Mouse (Mus musculus): ENCODE results near the gene Spcs2. TPM values are rescaled to one million over a fixed set of nuclear protein-coding genes. Genes with fewer than 3 reads are reported as not detected.
A peak's percentile ranks its signal among the peaks of the same experiment; 100 is the strongest.

Spcs2 gene
- polyA plus RNA-seq, 1 experiment from 2014 or later: 284 TPM

DNA sequence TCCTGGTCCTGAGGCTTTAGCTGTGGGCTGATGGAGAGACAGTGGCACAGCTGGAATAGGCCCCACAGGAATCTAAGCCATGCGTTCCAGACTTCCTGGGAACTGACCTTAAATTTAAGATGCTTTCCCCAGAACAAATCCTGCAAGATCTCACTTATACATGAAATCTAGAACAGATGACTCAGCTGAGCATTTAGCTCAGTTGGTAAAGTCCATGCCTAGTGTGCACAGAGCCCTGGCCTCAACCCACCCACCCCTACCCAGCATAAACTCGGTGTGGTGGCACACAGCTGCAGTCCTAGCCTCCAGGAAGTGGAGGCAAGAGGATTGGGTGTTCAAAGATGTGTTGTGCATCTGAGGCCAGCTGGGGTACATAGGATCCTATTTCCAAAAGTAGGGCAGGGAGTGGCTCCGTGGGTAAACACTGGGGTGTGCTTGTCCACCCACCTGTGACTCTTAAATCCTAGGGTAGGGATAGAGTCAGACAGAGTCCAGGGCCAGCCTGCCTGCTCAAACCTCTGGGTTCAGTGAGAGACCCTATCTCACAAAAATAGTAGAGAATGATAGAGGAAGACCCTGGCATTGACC is 27.0 kb upstream of the Spcs2 start:
- Histone ChIP-seq H3K4me3 (replicated peaks) (no peak overlapping the region), H3K36me3 (no peaks in the 10 kb centered on the region), H3K4me2 (no peak overlapping the region), H3K27ac (replicated peaks) (no peak overlapping the region), H3K27me3 (replicated peaks) (no peaks in the 10 kb centered on the region), H3K9ac (replicated peaks) (no peak overlapping the region), H3K4me1 (peaks cover 27% of the 10 kb centered on the region), H3K9me3 (replicated peaks) (no peaks in the 10 kb centered on the region)
- WGBS: 80% methylated on average over 3 of the region's 3 CpGs
- no peak for ATAC-seq (ENCODE audit: low FRiP score)

DNA sequence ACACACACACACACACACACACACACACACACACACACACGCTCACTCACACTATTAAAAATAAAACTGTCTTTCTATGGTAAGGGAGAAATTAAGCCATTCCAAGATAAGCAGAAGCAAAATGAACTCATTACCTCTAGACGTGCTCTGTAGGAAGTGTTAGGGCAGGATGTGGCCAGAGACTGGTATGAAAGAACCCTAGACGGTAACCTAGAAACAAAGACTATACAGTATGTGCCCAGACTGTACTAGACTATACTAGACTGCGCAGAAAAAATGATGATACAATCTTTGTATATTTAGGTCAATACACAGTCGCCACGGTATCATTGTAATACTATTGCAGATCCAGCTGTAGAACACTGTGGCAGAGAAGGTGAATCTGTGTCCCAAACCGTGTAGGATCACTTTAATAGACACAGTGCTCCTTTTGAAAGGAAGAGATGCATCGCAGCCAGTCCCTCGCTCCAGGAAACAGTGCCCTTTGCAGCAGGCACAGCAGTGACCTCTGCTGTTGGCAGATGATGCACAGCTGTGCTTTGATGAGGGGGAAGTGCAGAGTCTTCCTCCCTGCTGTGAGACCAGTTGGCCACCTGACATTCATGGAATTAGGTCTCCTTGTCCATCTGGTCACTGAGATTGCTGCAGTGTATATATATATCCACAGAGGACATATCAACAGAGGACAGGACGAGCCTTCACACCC is 26.1 kb upstream of the Spcs2 start:
- peaks cover 17% of the 10 kb centered on the region for H3K4me1 ChIP-seq
- H3K9me3 ChIP-seq (replicated peaks): no peaks in the 10 kb centered on the region
- no peaks in the 10 kb centered on the region for H3K36me3 ChIP-seq
- WGBS: 49% methylated on average over 10 of the region's 10 CpGs
- no peak overlapping the region for H3K9ac ChIP-seq (replicated peaks)
- H3K4me3 ChIP-seq (replicated peaks): no peak overlapping the region
- H3K27me3 ChIP-seq (replicated peaks): no peaks in the 10 kb centered on the region
- no peak; the same call in 1 of the 2 replicates for ATAC-seq (ENCODE audit: low FRiP score)
- no peak overlapping the region for H3K4me2 ChIP-seq
- H3K27ac ChIP-seq (replicated peaks): 0 out of 2 replicates have a peak overlapping the region, but pooled peaks have one; percentile 9

DNA sequence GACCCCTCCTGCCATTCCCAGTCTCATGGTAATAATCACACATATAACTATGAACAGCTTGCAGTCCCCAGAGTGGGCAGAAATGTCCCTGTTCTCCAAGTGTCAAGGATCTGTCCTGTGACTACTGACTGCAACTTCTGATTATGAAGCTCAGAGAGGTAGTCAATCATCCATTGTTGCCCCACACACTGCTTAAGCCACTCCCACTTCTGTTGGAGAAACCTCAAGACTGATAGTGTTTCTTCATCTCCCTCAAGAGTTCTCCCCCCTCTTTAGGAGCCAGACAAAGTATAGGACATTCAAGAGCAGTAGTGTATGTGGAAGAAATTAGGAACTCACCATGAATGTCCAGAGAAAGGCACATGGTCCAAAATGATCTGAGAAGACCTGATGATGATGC is 24.5 kb upstream of the Spcs2 start:
- no peak overlapping the region for H3K4me3 ChIP-seq (replicated peaks)
- H3K27me3 ChIP-seq (replicated peaks): no peaks in the 10 kb centered on the region
- H3K4me1 ChIP-seq: peaks cover 6% of the 10 kb centered on the region; the same call in 1 of the 2 replicates
- no peaks in the 10 kb centered on the region for H3K9me3 ChIP-seq (replicated peaks)
- no peaks in the 10 kb centered on the region for H3K36me3 ChIP-seq
- no peak overlapping the region for H3K9ac ChIP-seq (replicated peaks)
- no peak overlapping the region for H3K4me2 ChIP-seq
- no peak overlapping the region for H3K27ac ChIP-seq (replicated peaks)
- no peak for ATAC-seq (ENCODE audit: low FRiP score)

DNA sequence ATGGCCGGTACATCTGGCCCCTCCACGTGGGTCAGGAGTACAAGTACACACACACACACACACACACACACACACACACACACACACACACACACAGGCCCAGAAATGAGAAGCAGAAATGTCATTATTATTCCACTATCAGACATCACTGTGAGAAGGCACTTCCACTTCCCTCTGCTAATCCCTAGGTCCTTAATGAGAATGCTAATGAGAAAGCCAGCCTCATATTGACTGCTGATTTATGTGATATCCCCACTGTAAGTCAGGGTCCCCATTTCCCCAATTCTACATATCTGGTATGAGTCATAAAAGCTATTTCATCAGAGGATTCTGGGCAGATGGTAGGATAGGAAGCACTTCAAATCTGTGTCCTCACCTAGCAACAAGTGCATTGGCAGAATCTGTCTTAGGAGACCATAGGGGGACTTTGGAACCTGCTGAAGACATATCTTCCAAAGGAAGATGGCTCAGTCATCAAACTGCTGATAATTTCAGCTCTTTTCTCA is 24.0 kb upstream of the Spcs2 start:
- 81% methylated on average over 2 of the region's 2 CpGs for WGBS
- no peak for ATAC-seq (ENCODE audit: low FRiP score)

DNA sequence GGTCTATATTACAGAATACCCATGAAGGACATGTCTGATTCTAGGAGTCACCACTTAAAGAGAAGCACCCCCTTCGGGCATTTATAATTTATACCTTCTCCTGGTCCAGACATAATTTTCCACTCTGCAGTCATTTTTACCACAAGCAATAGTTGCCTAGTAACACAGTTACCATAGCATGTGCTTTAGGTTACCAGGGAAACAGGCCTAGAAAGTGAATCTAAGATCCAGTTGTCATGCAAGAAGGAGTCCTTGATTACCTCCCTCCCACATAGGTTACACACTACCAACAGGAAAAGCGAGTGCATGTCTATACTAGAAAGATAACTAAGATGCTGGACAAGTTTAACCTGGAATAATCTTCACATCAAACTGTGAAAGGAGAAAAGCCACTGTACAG is 15.0 kb upstream of the Spcs2 start:
- no peak overlapping the region for H3K4me3 ChIP-seq (replicated peaks)
- H3K36me3 ChIP-seq: no peaks in the 10 kb centered on the region
- H3K9ac ChIP-seq (replicated peaks): no peak overlapping the region
- H3K27me3 ChIP-seq (replicated peaks): no peaks in the 10 kb centered on the region
- peaks cover 7% of the 10 kb centered on the region; the same call in 1 of the 2 replicates for H3K4me1 ChIP-seq
- H3K9me3 ChIP-seq (replicated peaks): no peaks in the 10 kb centered on the region
- H3K4me2 ChIP-seq: no peak overlapping the region
- ATAC-seq (ENCODE audit: low FRiP score): peak; percentile 61; the same call in 1 of the 2 replicates
- no peak overlapping the region for H3K27ac ChIP-seq (replicated peaks)
- 39% methylated on average over 2 of the region's 2 CpGs for WGBS

More for the DNA sequence above, 24.0 kb upstream of the Spcs2 start:
- peaks cover 6% of the 10 kb centered on the region; the same call in 1 of the 2 replicates for H3K4me1 ChIP-seq
- H3K36me3 ChIP-seq: no peaks in the 10 kb centered on the region
- no peaks in the 10 kb centered on the region for H3K27me3 ChIP-seq (replicated peaks)
- H3K27ac ChIP-seq (replicated peaks): no peak overlapping the region
- H3K9ac ChIP-seq (replicated peaks): no peak overlapping the region
- H3K4me2 ChIP-seq: no peak overlapping the region
- H3K9me3 ChIP-seq (replicated peaks): no peaks in the 10 kb centered on the region
- no peak overlapping the region for H3K4me3 ChIP-seq (replicated peaks)

DNA sequence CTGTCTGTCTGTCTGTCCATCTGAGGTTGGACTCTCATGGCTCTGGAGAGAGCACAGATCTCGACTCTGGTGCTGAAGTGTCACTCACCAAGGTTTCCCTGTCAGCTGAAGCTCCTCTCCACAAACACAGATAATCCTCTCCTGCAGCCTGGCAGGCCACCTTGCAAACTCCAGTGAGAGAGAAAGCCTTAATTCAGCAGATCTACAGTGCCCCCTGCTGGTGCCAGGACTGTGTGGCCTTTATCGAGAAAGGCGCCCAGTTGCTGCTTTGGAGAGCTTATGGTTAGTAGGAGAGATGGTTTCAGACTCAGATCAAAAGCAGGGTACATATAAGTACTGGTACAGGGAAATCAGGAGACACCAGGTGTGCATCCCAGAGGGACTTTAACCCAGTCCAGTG is 13.1 kb upstream of the Spcs2 start:
- Histone ChIP-seq H3K4me3 (replicated peaks) (no peak overlapping the region), H3K36me3 (no peaks in the 10 kb centered on the region), H3K4me2 (no peak overlapping the region), H3K27me3 (replicated peaks) (no peaks in the 10 kb centered on the region), H3K27ac (replicated peaks) (no peak overlapping the region), H3K4me1 (peaks cover 7% of the 10 kb centered on the region; the same call in 1 of the 2 replicates), H3K9me3 (replicated peaks) (no peaks in the 10 kb centered on the region), H3K9ac (replicated peaks) (no peak overlapping the region)
- WGBS: under 1% methylated on average over 3 of the region's 3 CpGs
- ATAC-seq (ENCODE audit: low FRiP score): peak; percentile 57; the same call in 1 of the 2 replicates

DNA sequence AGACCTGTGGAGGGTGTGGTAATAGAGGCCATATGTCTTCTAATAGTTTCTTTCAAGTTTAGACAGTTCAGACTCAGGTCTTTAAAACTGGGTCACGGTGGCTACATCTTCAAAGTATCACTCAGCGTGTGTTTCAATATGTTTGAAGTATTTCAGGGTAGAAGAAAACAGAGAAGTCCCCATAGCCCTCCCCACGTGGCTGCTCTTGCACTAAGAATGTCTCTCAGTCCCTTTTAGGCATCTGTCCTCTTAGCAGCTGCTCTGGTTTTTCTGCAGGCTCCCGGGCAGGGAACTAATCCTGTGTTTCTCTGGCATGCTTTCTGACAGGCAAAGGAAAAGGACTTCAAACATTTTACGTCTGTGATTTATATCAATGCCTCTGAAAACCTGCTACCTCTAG is 12.6 kb upstream of the Spcs2 start:
- no peaks in the 10 kb centered on the region for H3K36me3 ChIP-seq
- H3K9ac ChIP-seq (replicated peaks): no peak overlapping the region
- ATAC-seq (ENCODE audit: low FRiP score): no peak
- no peak overlapping the region for H3K4me2 ChIP-seq
- no peaks in the 10 kb centered on the region for H3K27me3 ChIP-seq (replicated peaks)
- H3K4me1 ChIP-seq: peaks cover 7% of the 10 kb centered on the region; the same call in 1 of the 2 replicates
- 53% methylated on average over 5 of the region's 5 CpGs for WGBS
- no peaks in the 10 kb centered on the region for H3K9me3 ChIP-seq (replicated peaks)
- no peak overlapping the region for H3K27ac ChIP-seq (replicated peaks)
- H3K4me3 ChIP-seq (replicated peaks): no peak overlapping the region

DNA sequence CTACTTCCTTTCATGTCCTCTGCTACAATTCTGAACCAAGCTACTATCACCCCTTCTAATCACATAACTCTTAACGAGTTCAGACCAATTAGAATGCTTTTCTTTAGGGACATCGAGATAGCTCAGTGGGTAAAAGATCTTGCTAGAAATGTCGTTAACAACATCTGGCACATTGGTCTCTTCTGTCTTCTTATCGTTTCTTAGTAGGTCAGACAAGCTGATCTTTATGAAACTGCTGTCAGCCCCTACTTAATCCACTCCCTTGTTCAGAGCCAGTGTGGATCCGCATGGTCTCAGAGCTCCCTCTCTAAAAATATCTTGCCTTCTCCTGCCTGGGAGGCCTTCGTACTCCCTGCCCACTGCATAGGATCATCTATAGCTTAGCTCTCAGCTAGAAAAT is 10.7 kb upstream of the Spcs2 start:
- Histone ChIP-seq H3K4me3 (replicated peaks) (no peak overlapping the region), H3K36me3 (no peaks in the 10 kb centered on the region), H3K27me3 (replicated peaks) (no peaks in the 10 kb centered on the region), H3K4me1 (peaks cover 7% of the 10 kb centered on the region; the same call in 1 of the 2 replicates), H3K9me3 (replicated peaks) (no peaks in the 10 kb centered on the region), H3K9ac (replicated peaks) (0 out of 2 replicates have a peak overlapping the region, but pooled peaks have one; percentile 8), H3K27ac (replicated peaks) (no peak overlapping the region), H3K4me2 (no peak overlapping the region)
- no peak for ATAC-seq (ENCODE audit: low FRiP score)
- WGBS: 68% methylated on average over 6 of the region's 6 CpGs

DNA sequence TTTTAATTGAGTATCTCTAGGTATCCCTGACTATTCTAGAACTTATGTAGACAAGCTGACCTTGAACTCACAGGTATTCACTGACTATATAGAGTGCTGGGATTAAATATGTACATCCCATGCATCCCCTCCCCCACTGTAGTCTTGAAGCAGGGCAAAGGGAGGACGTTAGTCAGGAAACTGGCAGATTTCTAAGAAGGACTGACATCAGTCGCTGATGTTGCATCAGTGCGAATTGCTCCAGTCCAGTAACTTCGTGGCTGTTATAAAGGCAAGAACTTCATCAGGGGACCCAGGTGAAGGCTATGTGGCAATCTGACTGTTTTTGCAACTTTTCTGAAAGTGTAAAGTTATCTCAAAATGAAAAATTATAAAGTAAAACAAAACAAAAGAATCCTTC is 6.0 kb upstream of the Spcs2 start:
- no peaks in the 10 kb centered on the region for H3K27me3 ChIP-seq (replicated peaks)
- H3K9me3 ChIP-seq (replicated peaks): no peaks in the 10 kb centered on the region
- H3K36me3 ChIP-seq: no peaks in the 10 kb centered on the region
- no peaks in the 10 kb centered on the region for H3K4me1 ChIP-seq
- H3K4me2 ChIP-seq: no peak overlapping the region
- no peak overlapping the region for H3K4me3 ChIP-seq (replicated peaks)
- 81% methylated on average over 4 of the region's 4 CpGs for WGBS
- ATAC-seq (ENCODE audit: low FRiP score): no peak
- no peak overlapping the region for H3K27ac ChIP-seq (replicated peaks)
- H3K9ac ChIP-seq (replicated peaks): no peak overlapping the region

DNA sequence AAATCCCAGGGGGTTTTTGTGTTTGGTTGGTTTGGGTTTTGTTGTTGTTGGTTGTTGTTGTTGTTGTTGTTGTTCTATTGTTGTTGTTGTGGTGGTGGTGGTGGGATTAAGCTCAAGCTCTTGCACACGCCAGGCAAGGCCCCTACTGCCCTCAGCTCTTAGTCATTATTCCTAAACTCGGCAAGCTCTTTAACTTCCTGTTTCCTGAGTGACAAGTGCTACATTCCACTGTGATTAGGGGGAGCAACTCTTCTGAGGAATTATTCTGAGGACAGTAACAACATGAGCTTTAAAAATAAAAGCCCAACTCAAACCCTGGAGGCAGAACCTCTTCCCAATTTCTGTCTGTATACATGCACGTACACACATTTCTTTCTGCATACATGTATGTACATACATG is 2.0 kb upstream of the Spcs2 start:
- Histone ChIP-seq H3K27me3 (replicated peaks) (no peaks in the 10 kb centered on the region), H3K27ac (replicated peaks) (no peak overlapping the region), H3K4me3 (replicated peaks) (no peak overlapping the region), H3K9me3 (replicated peaks) (no peaks in the 10 kb centered on the region), H3K4me2 (no peak overlapping the region), H3K9ac (replicated peaks) (no peak overlapping the region), H3K4me1 (0 out of 2 replicates have a peak, but pooled peaks cover 2% of the 10 kb centered on the region), H3K36me3 (no peaks in the 10 kb centered on the region)
- no peak for ATAC-seq (ENCODE audit: low FRiP score)
- 61% methylated on average over 3 of the region's 3 CpGs for WGBS

DNA sequence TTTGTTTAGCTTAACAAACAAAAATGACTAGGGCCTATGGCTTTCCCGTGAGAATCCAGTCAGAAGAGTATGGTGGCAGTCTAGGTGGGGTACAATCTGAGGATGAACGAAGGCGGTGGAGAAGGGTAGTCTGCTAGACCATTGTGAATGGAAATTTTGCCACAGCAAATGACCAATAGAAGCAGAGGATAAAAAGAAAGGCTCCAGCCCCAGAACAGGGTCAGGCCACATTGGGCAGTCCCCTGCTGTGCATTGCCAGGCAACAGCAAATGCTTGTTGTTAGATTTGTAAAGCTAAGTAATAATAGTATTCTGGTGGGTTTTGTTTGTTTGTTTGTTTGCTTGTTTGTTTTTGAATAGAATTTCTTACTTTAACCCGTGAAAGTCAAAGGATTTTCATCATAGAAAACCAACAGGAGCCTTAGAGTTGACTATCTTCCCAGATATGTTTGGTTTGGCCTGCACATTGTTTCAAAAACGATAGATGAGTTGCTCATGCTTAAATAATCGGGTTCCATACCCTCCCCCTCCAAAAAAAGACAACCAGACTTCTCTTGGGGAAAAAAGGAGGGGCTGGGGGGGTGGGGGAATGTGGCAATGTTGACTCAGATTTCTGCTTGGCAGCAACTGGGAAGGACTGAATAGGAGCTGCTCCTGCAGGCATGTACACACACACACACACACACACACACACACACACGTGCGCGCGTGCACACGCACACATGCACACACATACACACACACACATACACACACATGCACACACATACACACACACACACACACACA is 1.2 kb upstream of the Spcs2 start:
- no peak overlapping the region for H3K4me3 ChIP-seq (replicated peaks)
- no peak overlapping the region for H3K9ac ChIP-seq (replicated peaks)
- WGBS: 46% methylated on average over 11 of the region's 11 CpGs
- no peak overlapping the region for H3K4me2 ChIP-seq
- no peak for ATAC-seq (ENCODE audit: low FRiP score)
- no peak overlapping the region for H3K27ac ChIP-seq (replicated peaks)
- no peaks in the 10 kb centered on the region for H3K36me3 ChIP-seq
- H3K27me3 ChIP-seq (replicated peaks): no peaks in the 10 kb centered on the region
- H3K4me1 ChIP-seq: 0 out of 2 replicates have a peak, but pooled peaks cover 2% of the 10 kb centered on the region
- H3K9me3 ChIP-seq (replicated peaks): no peaks in the 10 kb centered on the region
